Mouse (Mus musculus): ENCODE results near the gene Npl. TPM values are rescaled to one million over a fixed set of nuclear protein-coding genes. Genes with fewer than 3 reads are reported as not detected.
"Not testable (repeated sequence)": the region's sequence is repeated elsewhere in the genome, so short reads cannot be mapped to it uniquely, and the experiment has no call there.

Gene Npl
- total and polyA plus RNA-seq, 2 experiments from 2014 or later: 0.57 to 3.2 TPM

- Histone ChIP-seq H3K4me2 (ENCODE audit: low read depth, low read length) (peak within 1 kb of the TSS; percentile 75), H3K9me3 (replicated peaks; ENCODE audit: control insufficient read depth, low read length) (no peaks in the 10 kb centered on the region), H3K36me3 (replicated peaks; ENCODE audit: control insufficient read depth, insufficient read depth, low read length) (peaks cover 5% of the 10 kb centered on the region; the same call in 1 of the 2 replicates), H3K27me3 (ENCODE audit: control insufficient read depth, insufficient read depth, low read length) (no peaks in the 10 kb centered on the region), H3K9ac (replicated peaks; ENCODE audit: low read depth, low read length) (peak within 1 kb of the TSS; percentile 87), H3K4me1 (ENCODE audit: control insufficient read depth, insufficient read depth) (peaks cover 21% of the 10 kb centered on the region), H3K27ac (ENCODE audit: low read depth) (peak within 1 kb of the TSS; percentile 82), H3K4me3 (ENCODE audit: low read depth, low read length) (peak within 1 kb of the TSS; percentile 91)
- WGBS: 0% methylated on average over 35 of the region's 35 CpGs
- TF ChIP-seq CTCF (IDR thresholded peaks at IDR 0.05; ENCODE audit: low read depth): 0 out of 2 replicates have a peak, but pooled peaks have one; percentile 5
- peak; percentile 54 for TF ChIP-seq EP300 (IDR thresholded peaks at IDR 0.05; ENCODE audit: low read depth)
- peak; percentile 95 for ATAC-seq (ENCODE audit: insufficient read depth, low read depth)
- peak; percentile 94 for DNase-seq (ENCODE audit: low spot score)
Measured at GRCm38 (mm10) chr1:153487500-153487879, 62.4 kb downstream of the Npl start, which contains the start of gene Dhx9. Gene Dhx9, minus strand, starts transcription at chr1:153487660.

- Histone ChIP-seq H3K36me3 (replicated peaks; ENCODE audit: control insufficient read depth, insufficient read depth, low read length) (peaks cover 5% of the 10 kb centered on the region; the same call in 1 of the 2 replicates), H3K9me3 (replicated peaks; ENCODE audit: control insufficient read depth, low read length) (no peaks in the 10 kb centered on the region), H3K4me1 (ENCODE audit: control insufficient read depth, insufficient read depth) (peaks cover 21% of the 10 kb centered on the region), H3K27me3 (ENCODE audit: control insufficient read depth, insufficient read depth, low read length) (no peaks in the 10 kb centered on the region), H3K9ac (replicated peaks; ENCODE audit: low read depth, low read length) (peak overlapping the region; percentile 87), H3K4me3 (ENCODE audit: low read depth, low read length) (peak overlapping the region; percentile 91), H3K27ac (ENCODE audit: low read depth) (peak overlapping the region; percentile 82), H3K4me2 (ENCODE audit: low read depth, low read length) (peak overlapping the region; percentile 75)
- WGBS: under 1% methylated on average over 62 of the region's 64 CpGs
- ATAC-seq (ENCODE audit: insufficient read depth, low read depth) (peak; percentile 71), DNase-seq (ENCODE audit: low spot score) (peak; percentile 68)
- TF ChIP-seq CTCF (IDR thresholded peaks at IDR 0.05; ENCODE audit: low read depth): no peak
- no peak for TF ChIP-seq EP300 (IDR thresholded peaks at IDR 0.05; ENCODE audit: low read depth)
Measured at GRCm38 (mm10) chr1:153486767-153487499, 62.9 kb downstream of the Npl start.

DNA sequence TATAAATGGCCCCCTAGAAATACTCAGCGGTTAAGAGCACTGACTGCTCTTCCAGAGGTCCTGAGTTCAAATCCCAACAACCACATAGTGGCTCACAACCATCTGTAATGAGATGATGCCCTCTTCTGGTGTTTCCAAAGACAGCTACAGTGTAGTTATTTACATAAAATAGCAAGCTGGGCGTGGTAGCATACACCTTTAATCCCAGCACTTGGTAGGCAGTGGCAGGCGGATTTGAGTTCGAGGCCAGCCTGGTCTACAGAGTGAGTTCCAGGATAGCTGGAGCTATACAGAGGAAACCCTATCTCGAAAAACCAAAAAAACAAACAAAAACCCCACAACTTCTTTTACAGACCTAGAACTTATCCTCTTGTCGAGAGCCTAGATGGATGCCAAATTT lies 63.7 kb downstream of the Npl start:
- H3K27me3 ChIP-seq (ENCODE audit: control insufficient read depth, insufficient read depth, low read length); H3K9me3 ChIP-seq (replicated peaks; ENCODE audit: control insufficient read depth, low read length); H3K27ac ChIP-seq (ENCODE audit: low read depth); ATAC-seq (ENCODE audit: insufficient read depth, low read depth); DNase-seq (ENCODE audit: low spot score); H3K36me3 ChIP-seq (replicated peaks; ENCODE audit: control insufficient read depth, insufficient read depth, low read length): not testable (repeated sequence)
- H3K4me1 ChIP-seq (ENCODE audit: control insufficient read depth, insufficient read depth): peaks cover 21% of the 10 kb centered on the region
- 11% methylated on average over 6 of the region's 6 CpGs for WGBS
- peak overlapping the region; percentile 75 for H3K4me2 ChIP-seq (ENCODE audit: low read depth, low read length)
- H3K4me3 ChIP-seq (ENCODE audit: low read depth, low read length): peak overlapping the region; percentile 91
- peak overlapping the region; percentile 87 for H3K9ac ChIP-seq (replicated peaks; ENCODE audit: low read depth, low read length)

DNA sequence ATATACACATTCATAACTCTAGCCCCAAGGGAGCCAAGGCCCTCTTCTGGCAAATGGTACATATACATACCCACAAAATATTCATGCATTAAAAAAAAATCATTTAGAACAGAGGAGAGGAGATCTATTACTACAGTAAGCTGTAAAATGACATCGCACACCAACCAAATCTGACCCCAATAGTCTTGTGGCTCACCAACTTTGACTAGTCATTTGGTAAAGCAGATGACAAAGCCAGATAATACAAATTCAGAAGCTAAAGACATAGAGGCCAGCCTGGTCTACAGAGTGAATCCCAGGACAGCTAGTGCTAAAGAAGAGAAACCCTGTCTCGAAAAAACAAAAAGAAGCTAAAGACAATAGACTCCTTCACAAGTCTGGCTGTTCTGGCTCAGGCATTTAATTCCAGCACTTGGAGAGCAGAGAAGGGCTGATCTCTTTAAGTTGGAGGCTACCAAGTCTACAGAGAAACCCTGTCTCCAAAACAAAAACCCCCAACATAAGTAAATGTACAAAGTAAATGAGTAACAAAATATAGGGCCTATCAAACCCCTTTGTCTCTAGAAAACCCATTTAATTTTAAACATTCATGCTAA lies 64.5 kb downstream of the Npl start:
- Histone ChIP-seq H3K9me3 (replicated peaks; ENCODE audit: control insufficient read depth, low read length) (no peaks in the 10 kb centered on the region), H3K4me2 (ENCODE audit: low read depth, low read length) (peak overlapping the region; percentile 75), H3K27me3 (ENCODE audit: control insufficient read depth, insufficient read depth, low read length) (no peaks in the 10 kb centered on the region), H3K4me3 (ENCODE audit: low read depth, low read length) (peak overlapping the region; percentile 91; the same call in 1 of the 2 replicates), H3K36me3 (replicated peaks; ENCODE audit: control insufficient read depth, insufficient read depth, low read length) (peaks cover 17% of the 10 kb centered on the region), H3K9ac (replicated peaks; ENCODE audit: low read depth, low read length) (no peak overlapping the region), H3K27ac (ENCODE audit: low read depth) (no peak overlapping the region), H3K4me1 (ENCODE audit: control insufficient read depth, insufficient read depth) (peaks cover 21% of the 10 kb centered on the region)
- no peak for TF ChIP-seq CTCF (IDR thresholded peaks at IDR 0.05; ENCODE audit: low read depth)
- no peak for TF ChIP-seq EP300 (IDR thresholded peaks at IDR 0.05; ENCODE audit: low read depth)
- ATAC-seq (ENCODE audit: insufficient read depth, low read depth) (no peak), DNase-seq (ENCODE audit: low spot score) (no peak)
- 69% methylated on average over 2 of the region's 2 CpGs for WGBS

- TF ChIP-seq CTCF (IDR thresholded peaks at IDR 0.05; ENCODE audit: low read depth): no peak
- no peak for TF ChIP-seq EP300 (IDR thresholded peaks at IDR 0.05; ENCODE audit: low read depth)
- ATAC-seq (ENCODE audit: insufficient read depth, low read depth): no peak
- no peak overlapping the region for H3K9ac ChIP-seq (replicated peaks; ENCODE audit: low read depth, low read length)
Measured at GRCm38 (mm10) chr1:153481025-153481412, 68.8 kb downstream of the Npl start.

More at GRCm38 (mm10) chr1:153481025-153481412, 68.8 kb downstream of the Npl start:
- WGBS: 37% methylated on average over 1 of the region's 1 CpGs
- H3K4me1 ChIP-seq (ENCODE audit: control insufficient read depth, insufficient read depth): peaks cover 17% of the 10 kb centered on the region
- H3K9me3 ChIP-seq (replicated peaks; ENCODE audit: control insufficient read depth, low read length): no peaks in the 10 kb centered on the region
- no peak overlapping the region for H3K4me2 ChIP-seq (ENCODE audit: low read depth, low read length)
- no peak overlapping the region for H3K4me3 ChIP-seq (ENCODE audit: low read depth, low read length)
- H3K36me3 ChIP-seq (replicated peaks; ENCODE audit: control insufficient read depth, insufficient read depth, low read length): peaks cover 52% of the 10 kb centered on the region
- no peak overlapping the region for H3K27ac ChIP-seq (ENCODE audit: low read depth)
- H3K27me3 ChIP-seq (ENCODE audit: control insufficient read depth, insufficient read depth, low read length): no peaks in the 10 kb centered on the region
- DNase-seq (ENCODE audit: low spot score): no peak

Data from heart, postnatal 0 days (tissue).